Mouse (Mus musculus) liver, embryonic 15.5 days (tissue): Measurements from ENCODE around the gene Zfp541. TPM values are rescaled to one million over a fixed set of nuclear protein-coding genes. Genes with fewer than 3 reads are reported as not detected.

Experiments used
- ATAC-seq: fragments of 200-750 bp; cut with Nextera tagmentation; 2 replicates; pipeline ENCODE4 v1.8.0; 2017; ENCODE audit warnings: moderate number of reproducible peaks, mild to moderate bottlenecking, moderate library complexity; ENCODE audit not compliant: insufficient read depth
- H3K27ac ChIP-seq: fragments of 300-500 bp; sonication (generic); replicated peaks from 2 replicates; pipeline ENCODE4 v1.5.1; 2015; ENCODE audit warnings: mild to moderate bottlenecking, inconsistent platforms
- H3K27me3 ChIP-seq: fragments of 300-500 bp; sonication (generic); 2 replicates; pipeline ENCODE4 v1.6.1; 2015; ENCODE audit warnings: mild to moderate bottlenecking, inconsistent platforms
- H3K36me3 ChIP-seq: fragments of 300-500 bp; sonication (generic); replicated peaks from 2 replicates; pipeline ENCODE4 v1.6.1; 2015; ENCODE audit warnings: moderate library complexity, mild to moderate bottlenecking, inconsistent platforms
- H3K4me1 ChIP-seq: fragments of 300-500 bp; sonication (generic); replicated peaks from 2 replicates; pipeline ENCODE4 v1.6.1; 2015; ENCODE audit warnings: inconsistent platforms
- H3K4me2 ChIP-seq: fragments of 300-500 bp; sonication (generic); 2 replicates; pipeline ENCODE4 v1.6.1; 2015; ENCODE audit warnings: moderate library complexity, mild to moderate bottlenecking, inconsistent platforms
- H3K4me3 ChIP-seq: fragments of 300-500 bp; sonication (generic); replicated peaks from 2 replicates; pipeline ENCODE4 v1.5.1; 2015; ENCODE audit warnings: mild to moderate bottlenecking, inconsistent platforms
- H3K9ac ChIP-seq: fragments of 300-500 bp; sonication (generic); 2 replicates; pipeline ENCODE4 v1.6.1; 2015; ENCODE audit warnings: moderate library complexity, mild to moderate bottlenecking, inconsistent platforms
- H3K9me3 ChIP-seq: fragments of 300-500 bp; sonication (generic); replicated peaks from 2 replicates; pipeline ENCODE4 v1.6.1; 2016; ENCODE audit warnings: inconsistent platforms
- WGBS: fragments of 180-500 bp; shearing (Covaris S2); methylation state at CpG from one replicate; pipeline ENCODE4 v1.1.7; 2015; ENCODE audit warnings: mixed read lengths; ENCODE audit not compliant: insufficient replicate concordance; 5-methylcytosine and 5-hydroxymethylcytosine counted together
- polyA plus RNA-seq: library from polyadenylated mRNA; unstranded; fragments of >200 nt; fragmentation: Nextera tagmentation; extraction: Ambion mirVana; gene quantifications from 2 replicates; pipeline ENCODE4 v1.2.1, GENCODE M21; 2015

The Zfp541 gene
- polyA plus RNA-seq, 1 experiment from 2014 or later = not detected

GRCm38 (mm10) chr7:16087587-16087986, 26.0 kb downstream of the Zfp541 start:
- Histone ChIP-seq H3K27ac (no peak overlapping the region), H3K9me3 (no peaks in the 10 kb centered on the region), H3K27me3 (peaks cover 13% of the 10 kb centered on the region), H3K4me3 (no peak overlapping the region), H3K9ac (no peak overlapping the region), H3K4me2 (no peak overlapping the region), H3K4me1 (no peaks in the 10 kb centered on the region), H3K36me3 (no peaks in the 10 kb centered on the region)
- no peak for ATAC-seq
- 48% methylated on average over 2 of the region's 2 CpGs for WGBS

- Histone ChIP-seq H3K9me3 (no peaks in the 10 kb centered on the region), H3K4me2 (no peak overlapping the region), H3K27ac (no peak overlapping the region), H3K36me3 (no peaks in the 10 kb centered on the region), H3K4me1 (peaks cover 17% of the 10 kb centered on the region), H3K9ac (no peak overlapping the region), H3K27me3 (peaks cover 20% of the 10 kb centered on the region; the same call in 1 of the 2 replicates), H3K4me3 (no peak overlapping the region)
- whole genome bisulfite sequencing = 47% methylated on average over 3 of the region's 3 CpGs
- no peak for ATAC-seq
These were observed 33.0 kb downstream of the Zfp541 start for GRCm38 (mm10) chr7:16094592-16094991.

GRCm38 (mm10) chr7:16098021-16099017, 36.7 kb downstream of the Zfp541 start, which contains the start of gene Napa:
TSS of gene Napa (plus strand) at chr7:16098458.
- under 1% methylated on average over 68 of the region's 68 CpGs for WGBS
- peaks cover 31% of the 10 kb centered on the region for H3K36me3 ChIP-seq
- 0 out of 2 replicates have a peak, but pooled peaks cover 10% of the 10 kb centered on the region for H3K27me3 ChIP-seq
- peaks cover 52% of the 10 kb centered on the region for H3K4me1 ChIP-seq
- peak within 1 kb of the TSS; percentile 96 for H3K27ac ChIP-seq
- peak within 1 kb of the TSS; percentile 78 for H3K4me3 ChIP-seq
- H3K9ac ChIP-seq = peak within 1 kb of the TSS; percentile 94
- H3K4me2 ChIP-seq = peak within 1 kb of the TSS; percentile 79
- no peaks in the 10 kb centered on the region for H3K9me3 ChIP-seq
- ATAC-seq = peak; percentile 94

- 29% methylated on average over 4 of the region's 4 CpGs for WGBS
- H3K4me3 ChIP-seq = peak overlapping the region; percentile 78
- no peaks in the 10 kb centered on the region for H3K9me3 ChIP-seq
- peak; percentile 51 for ATAC-seq
- peak overlapping the region; percentile 79 for H3K4me2 ChIP-seq
- H3K36me3 ChIP-seq = peaks cover 47% of the 10 kb centered on the region
- peaks cover 54% of the 10 kb centered on the region for H3K4me1 ChIP-seq
- H3K27ac ChIP-seq = peak overlapping the region; percentile 96
- H3K9ac ChIP-seq = peak overlapping the region; percentile 94
- H3K27me3 ChIP-seq = 0 out of 2 replicates have a peak, but pooled peaks cover 5% of the 10 kb centered on the region
These were observed 38.3 kb downstream of the Zfp541 start for GRCm38 (mm10) chr7:16099901-16100300.

- peak overlapping the region; percentile 79 for H3K4me2 ChIP-seq
- H3K9me3 ChIP-seq = no peaks in the 10 kb centered on the region
- no peak for ATAC-seq
- no peaks in the 10 kb centered on the region for H3K27me3 ChIP-seq
- WGBS = 81% methylated on average over 7 of the region's 7 CpGs
- H3K27ac ChIP-seq = peak overlapping the region; percentile 96
- peaks cover 54% of the 10 kb centered on the region for H3K4me1 ChIP-seq
- H3K9ac ChIP-seq = peak overlapping the region; percentile 94
- H3K4me3 ChIP-seq = peak overlapping the region; percentile 78
- H3K36me3 ChIP-seq = peaks cover 57% of the 10 kb centered on the region
These were observed 39.5 kb downstream of the Zfp541 start for GRCm38 (mm10) chr7:16101081-16101480.

- H3K4me3 ChIP-seq = no peak overlapping the region
- no peak for ATAC-seq
- no peaks in the 10 kb centered on the region for H3K9me3 ChIP-seq
- peaks cover 66% of the 10 kb centered on the region for H3K36me3 ChIP-seq
- 79% methylated on average over 15 of the region's 15 CpGs for WGBS
- no peak overlapping the region for H3K4me2 ChIP-seq
- peaks cover 53% of the 10 kb centered on the region for H3K4me1 ChIP-seq
- no peaks in the 10 kb centered on the region for H3K27me3 ChIP-seq
- no peak overlapping the region for H3K9ac ChIP-seq
- H3K27ac ChIP-seq = no peak overlapping the region
These were observed 40.3 kb downstream of the Zfp541 start for GRCm38 (mm10) chr7:16101726-16102475.

GRCm38 (mm10) chr7:16102686-16103226, 41.1 kb downstream of the Zfp541 start:
- no peak overlapping the region for H3K27ac ChIP-seq
- H3K4me3 ChIP-seq = no peak overlapping the region
- ATAC-seq = no peak
- 86% methylated on average over 5 of the region's 5 CpGs for WGBS
- H3K9ac ChIP-seq = no peak overlapping the region
- no peaks in the 10 kb centered on the region for H3K27me3 ChIP-seq
- no peak overlapping the region for H3K4me2 ChIP-seq
- H3K36me3 ChIP-seq = peaks cover 74% of the 10 kb centered on the region
- peaks cover 44% of the 10 kb centered on the region for H3K4me1 ChIP-seq
- no peaks in the 10 kb centered on the region for H3K9me3 ChIP-seq

- no peak overlapping the region for H3K9ac ChIP-seq
- H3K27ac ChIP-seq = no peak overlapping the region
- peaks cover 43% of the 10 kb centered on the region for H3K4me1 ChIP-seq
- no peaks in the 10 kb centered on the region for H3K9me3 ChIP-seq
- H3K4me2 ChIP-seq = no peak overlapping the region
- ATAC-seq = no peak
- peaks cover 84% of the 10 kb centered on the region for H3K36me3 ChIP-seq
- no peaks in the 10 kb centered on the region for H3K27me3 ChIP-seq
- 85% methylated on average over 6 of the region's 6 CpGs for WGBS
- H3K4me3 ChIP-seq = no peak overlapping the region
These were observed 42.1 kb downstream of the Zfp541 start for GRCm38 (mm10) chr7:16103760-16104159.

- Histone ChIP-seq H3K27me3 (no peaks in the 10 kb centered on the region), H3K4me3 (no peak overlapping the region), H3K4me2 (no peak overlapping the region), H3K36me3 (peaks cover 95% of the 10 kb centered on the region), H3K27ac (no peak overlapping the region), H3K4me1 (peaks cover 35% of the 10 kb centered on the region), H3K9me3 (no peaks in the 10 kb centered on the region), H3K9ac (no peak overlapping the region)
- ATAC-seq = no peak
- WGBS = 89% methylated on average over 7 of the region's 7 CpGs
These were observed 43.2 kb downstream of the Zfp541 start for GRCm38 (mm10) chr7:16104611-16105388.

GRCm38 (mm10) chr7:16108886-16109542, 47.4 kb downstream of the Zfp541 start:
- no peak overlapping the region for H3K27ac ChIP-seq
- no peaks in the 10 kb centered on the region for H3K9me3 ChIP-seq
- H3K9ac ChIP-seq = no peak overlapping the region
- no peaks in the 10 kb centered on the region for H3K4me1 ChIP-seq
- H3K27me3 ChIP-seq = no peaks in the 10 kb centered on the region
- no peak overlapping the region for H3K4me3 ChIP-seq
- H3K4me2 ChIP-seq = no peak overlapping the region
- 87% methylated on average over 9 of the region's 9 CpGs for WGBS
- no peak for ATAC-seq
- H3K36me3 ChIP-seq = peaks cover 98% of the 10 kb centered on the region
